Mouse (Mus musculus): ENCODE measurements around the gene Cln5. TPM values are rescaled to one million over a fixed set of nuclear protein-coding genes. Genes with fewer than 3 reads are reported as not detected.
A peak's percentile ranks its signal among the peaks of the same experiment; 100 is the strongest.

Cln5 gene
- total and polyA plus RNA-seq, 3 experiments: 12.7 to 20.3 (median 19.1) TPM

GRCm38 (mm10) chr14:103093236-103093635 lies 23.2 kb downstream of the Cln5 start:
- intact Hi-C loops (cut with DNase I): loop anchor here (10.0 kb wide), 1 partner anchor 252 kb away; the partner anchor contains the start of gene Mycbp2
- DNase-seq: no peak
- Histone ChIP-seq H3K79me2 (replicated peaks; ENCODE audit: control insufficient read depth, insufficient read depth, low read length) (peaks cover 24% of the 10 kb centered on the region), H3K4me3 (no peak overlapping the region), H3K4me1 (ENCODE audit: control insufficient read depth, insufficient read depth, low read length) (peaks cover 27% of the 10 kb centered on the region), H3K36me3 (ENCODE audit: control insufficient read depth, insufficient read depth, low read length) (peaks cover 69% of the 10 kb centered on the region), H3K27ac (no peak overlapping the region; the same call in 1 of the 2 replicates), H3K27me3 (ENCODE audit: control insufficient read depth, insufficient read depth, low read length) (no peaks in the 10 kb centered on the region), H3K9ac (ENCODE audit: low read depth, low read length) (no peak overlapping the region)
- 82% methylated on average over 3 of the region's 3 CpGs for WGBS
- TF ChIP-seq EP300 (IDR thresholded peaks at IDR 0.05; ENCODE audit: insufficient read depth, low read depth, low read length) (no peak), CTCF (IDR thresholded peaks at IDR 0.05) (no peak), POLR2A (IDR thresholded peaks at IDR 0.05; ENCODE audit: insufficient read depth, low read depth, low read length) (no peak)

- H3K4me1 ChIP-seq (ENCODE audit: control insufficient read depth, insufficient read depth, low read length): peaks cover 27% of the 10 kb centered on the region
- peaks cover 68% of the 10 kb centered on the region for H3K36me3 ChIP-seq (ENCODE audit: control insufficient read depth, insufficient read depth, low read length)
- H3K27me3 ChIP-seq (ENCODE audit: control insufficient read depth, insufficient read depth, low read length): no peaks in the 10 kb centered on the region
- no peak overlapping the region for H3K9ac ChIP-seq (ENCODE audit: low read depth, low read length)
- peaks cover 26% of the 10 kb centered on the region for H3K79me2 ChIP-seq (replicated peaks; ENCODE audit: control insufficient read depth, insufficient read depth, low read length)
- H3K4me3 ChIP-seq: no peak overlapping the region
- DNase-seq: no peak
- intact Hi-C loops (cut with DNase I): loop anchor here (10.0 kb wide), 1 partner anchor 251 kb away; the partner anchor contains the start of gene Mycbp2
- no peak overlapping the region; the same call in 1 of the 2 replicates for H3K27ac ChIP-seq
- WGBS: 31% methylated on average over 4 of the region's 4 CpGs
- TF ChIP-seq POLR2A (IDR thresholded peaks at IDR 0.05; ENCODE audit: insufficient read depth, low read depth, low read length) (no peak), EP300 (IDR thresholded peaks at IDR 0.05; ENCODE audit: insufficient read depth, low read depth, low read length) (no peak), CTCF (IDR thresholded peaks at IDR 0.05) (no peak)
Observed at GRCm38 (mm10) chr14:103093670-103094069, 23.7 kb downstream of the Cln5 start.

- Histone ChIP-seq H3K36me3 (ENCODE audit: control insufficient read depth, insufficient read depth, low read length) (peaks cover 64% of the 10 kb centered on the region), H3K27ac (no peak overlapping the region), H3K4me1 (ENCODE audit: control insufficient read depth, insufficient read depth, low read length) (peaks cover 27% of the 10 kb centered on the region), H3K79me2 (replicated peaks; ENCODE audit: control insufficient read depth, insufficient read depth, low read length) (peaks cover 27% of the 10 kb centered on the region), H3K4me3 (no peak overlapping the region), H3K9ac (ENCODE audit: low read depth, low read length) (no peak overlapping the region), H3K27me3 (ENCODE audit: control insufficient read depth, insufficient read depth, low read length) (no peaks in the 10 kb centered on the region)
- WGBS: 88% methylated on average over 8 of the region's 8 CpGs
- DNase-seq: no peak
- intact Hi-C loops (cut with DNase I): loop anchor here (10.0 kb wide), 1 partner anchor 250 kb away; the partner anchor contains the start of gene Mycbp2
- TF ChIP-seq EP300 (IDR thresholded peaks at IDR 0.05; ENCODE audit: insufficient read depth, low read depth, low read length) (no peak), CTCF (IDR thresholded peaks at IDR 0.05) (no peak), POLR2A (IDR thresholded peaks at IDR 0.05; ENCODE audit: insufficient read depth, low read depth, low read length) (no peak)
Observed at GRCm38 (mm10) chr14:103095036-103095435, 25.0 kb downstream of the Cln5 start.

- no peak overlapping the region for H3K27ac ChIP-seq
- H3K79me2 ChIP-seq (replicated peaks; ENCODE audit: control insufficient read depth, insufficient read depth, low read length): peaks cover 27% of the 10 kb centered on the region
- TF ChIP-seq EP300 (IDR thresholded peaks at IDR 0.05; ENCODE audit: insufficient read depth, low read depth, low read length): no peak
- no peak for TF ChIP-seq POLR2A (IDR thresholded peaks at IDR 0.05; ENCODE audit: insufficient read depth, low read depth, low read length)
- no peak for TF ChIP-seq CTCF (IDR thresholded peaks at IDR 0.05)
- DNase-seq: no peak
- H3K36me3 ChIP-seq (ENCODE audit: control insufficient read depth, insufficient read depth, low read length): peaks cover 61% of the 10 kb centered on the region
- intact Hi-C loops (cut with DNase I): loop anchor here (10.0 kb wide), 1 partner anchor 249 kb away; the partner anchor contains the start of gene Mycbp2
- 93% methylated on average over 8 of the region's 8 CpGs for WGBS
- no peaks in the 10 kb centered on the region for H3K27me3 ChIP-seq (ENCODE audit: control insufficient read depth, insufficient read depth, low read length)
- no peak overlapping the region for H3K4me3 ChIP-seq
- H3K4me1 ChIP-seq (ENCODE audit: control insufficient read depth, insufficient read depth, low read length): peaks cover 25% of the 10 kb centered on the region
- no peak overlapping the region for H3K9ac ChIP-seq (ENCODE audit: low read depth, low read length)
Observed at GRCm38 (mm10) chr14:103095826-103096225, 25.8 kb downstream of the Cln5 start.

- 10% methylated on average over 6 of the region's 6 CpGs for WGBS
- TF ChIP-seq POLR2A (IDR thresholded peaks at IDR 0.05; ENCODE audit: insufficient read depth, low read depth, low read length) (no peak), CTCF (IDR thresholded peaks at IDR 0.05) (no peak), EP300 (IDR thresholded peaks at IDR 0.05; ENCODE audit: insufficient read depth, low read depth, low read length) (no peak)
- H3K36me3 ChIP-seq (ENCODE audit: control insufficient read depth, insufficient read depth, low read length): peaks cover 53% of the 10 kb centered on the region
- intact Hi-C loops (cut with DNase I): loop anchor here (10.0 kb wide), 1 partner anchor 248 kb away; the partner anchor contains the start of gene Mycbp2
- H3K9ac ChIP-seq (ENCODE audit: low read depth, low read length): 0 out of 2 replicates have a peak overlapping the region, but pooled peaks have one; percentile 35
- H3K27me3 ChIP-seq (ENCODE audit: control insufficient read depth, insufficient read depth, low read length): no peaks in the 10 kb centered on the region
- H3K79me2 ChIP-seq (replicated peaks; ENCODE audit: control insufficient read depth, insufficient read depth, low read length): peaks cover 21% of the 10 kb centered on the region
- peaks cover 24% of the 10 kb centered on the region for H3K4me1 ChIP-seq (ENCODE audit: control insufficient read depth, insufficient read depth, low read length)
- peak overlapping the region; percentile 38 for H3K27ac ChIP-seq
- DNase-seq: peak in 1 of 2 experiments; percentile 33
- peak overlapping the region; percentile 15 for H3K4me3 ChIP-seq
Observed at GRCm38 (mm10) chr14:103096621-103097020, 26.6 kb downstream of the Cln5 start.

- Histone ChIP-seq H3K4me3 (peak overlapping the region; percentile 99), H3K36me3 (ENCODE audit: control insufficient read depth, insufficient read depth, low read length) (peaks cover 40% of the 10 kb centered on the region), H3K4me1 (ENCODE audit: control insufficient read depth, insufficient read depth, low read length) (peaks cover 20% of the 10 kb centered on the region), H3K27me3 (ENCODE audit: control insufficient read depth, insufficient read depth, low read length) (no peaks in the 10 kb centered on the region), H3K27ac (peak overlapping the region; percentile 100), H3K9ac (ENCODE audit: low read depth, low read length) (peak overlapping the region; percentile 97), H3K79me2 (replicated peaks; ENCODE audit: control insufficient read depth, insufficient read depth, low read length) (peaks cover 19% of the 10 kb centered on the region)
- no peak for TF ChIP-seq CTCF (IDR thresholded peaks at IDR 0.05)
- TF ChIP-seq POLR2A (IDR thresholded peaks at IDR 0.05; ENCODE audit: insufficient read depth, low read depth, low read length): no peak
- TF ChIP-seq EP300 (IDR thresholded peaks at IDR 0.05; ENCODE audit: insufficient read depth, low read depth, low read length): no peak
- 4% methylated on average over 2 of the region's 2 CpGs for WGBS
- no peak for DNase-seq
- intact Hi-C loops (cut with DNase I): loop anchor here (10.0 kb wide), 1 partner anchor 247 kb away; the partner anchor contains the start of gene Mycbp2
Observed at GRCm38 (mm10) chr14:103098213-103098586, 28.2 kb downstream of the Cln5 start.

Data from heart, adult 2 months (tissue).